Mouse (Mus musculus) limb, embryonic 11.5 days (tissue): ENCODE results near the gene Srrm1. TPM values are rescaled to one million over a fixed set of nuclear protein-coding genes. Genes with fewer than 3 reads are reported as not detected.

Experiments used
- ATAC-seq: fragments of 200-750 bp; cut with Nextera tagmentation; 2 replicates; pipeline ENCODE4 v1.8.0; 2017; ENCODE audit warnings: low read depth; ENCODE audit not compliant: insufficient number of reproducible peaks, low FRiP score, low TSS enrichment
- DNase-seq: peaks from one replicate; pipeline ENCODE4 v3.0.0-alpha.2; 2015; ENCODE audit warnings: low spot score
- H3K27ac ChIP-seq: fragments of 300-500 bp; sonication (generic); replicated peaks from 2 replicates; pipeline ENCODE4 v1.5.1; 2014; ENCODE audit warnings: low read depth, mild to moderate bottlenecking, low read length
- H3K27me3 ChIP-seq: fragments of 300-500 bp; sonication (generic); 2 replicates; pipeline ENCODE4 v1.6.1; 2014; ENCODE audit warnings: mild to moderate bottlenecking, low read length, mixed read lengths; ENCODE audit not compliant: control insufficient read depth, insufficient read depth
- H3K36me3 ChIP-seq: fragments of 300-500 bp; sonication (generic); 2 replicates; pipeline ENCODE4 v1.6.1; 2014; ENCODE audit warnings: mild to moderate bottlenecking, low read length, moderate library complexity, mixed read lengths; ENCODE audit not compliant: control insufficient read depth, insufficient read depth
- H3K4me1 ChIP-seq: fragments of 300-500 bp; sonication (generic); 2 replicates; pipeline ENCODE4 v1.6.1; 2014; ENCODE audit warnings: low read length, mixed read lengths; ENCODE audit not compliant: control insufficient read depth, insufficient read depth
- H3K4me2 ChIP-seq: fragments of 300-500 bp; sonication (generic); 2 replicates; pipeline ENCODE4 v1.6.1; 2014; ENCODE audit warnings: low read depth, mild to moderate bottlenecking, moderate library complexity; ENCODE audit not compliant: severe bottlenecking
- H3K4me3 ChIP-seq: fragments of 300-500 bp; sonication (generic); 2 replicates; pipeline ENCODE4 v1.5.1; 2014; ENCODE audit warnings: low read depth, low read length
- H3K9ac ChIP-seq: fragments of 300-500 bp; sonication (generic); 2 replicates; pipeline ENCODE4 v1.6.1; 2014; ENCODE audit warnings: mild to moderate bottlenecking, low read length
- H3K9me3 ChIP-seq: fragments of 300-500 bp; sonication (generic); 2 replicates; pipeline ENCODE4 v1.6.1; 2016; ENCODE audit warnings: low read length; ENCODE audit not compliant: control insufficient read depth
- WGBS: fragments of 180-500 bp; shearing (Covaris S2); extraction: QIAGEN DNeasy Blood & Tissue Kit; methylation state at CpG from one replicate; pipeline ENCODE4 v1.1.7; 2014; 5-methylcytosine and 5-hydroxymethylcytosine counted together
- polyA plus RNA-seq: library from polyadenylated mRNA; unstranded; fragments of >200 nt; fragmentation: Nextera tagmentation; extraction: Ambion mirVana; gene quantifications from 2 replicates; pipeline ENCODE4 v1.2.1, GENCODE M21; 2014

Gene Srrm1
- polyA plus RNA-seq, 1 experiment from 2014 or later, result 243 TPM

DNA sequence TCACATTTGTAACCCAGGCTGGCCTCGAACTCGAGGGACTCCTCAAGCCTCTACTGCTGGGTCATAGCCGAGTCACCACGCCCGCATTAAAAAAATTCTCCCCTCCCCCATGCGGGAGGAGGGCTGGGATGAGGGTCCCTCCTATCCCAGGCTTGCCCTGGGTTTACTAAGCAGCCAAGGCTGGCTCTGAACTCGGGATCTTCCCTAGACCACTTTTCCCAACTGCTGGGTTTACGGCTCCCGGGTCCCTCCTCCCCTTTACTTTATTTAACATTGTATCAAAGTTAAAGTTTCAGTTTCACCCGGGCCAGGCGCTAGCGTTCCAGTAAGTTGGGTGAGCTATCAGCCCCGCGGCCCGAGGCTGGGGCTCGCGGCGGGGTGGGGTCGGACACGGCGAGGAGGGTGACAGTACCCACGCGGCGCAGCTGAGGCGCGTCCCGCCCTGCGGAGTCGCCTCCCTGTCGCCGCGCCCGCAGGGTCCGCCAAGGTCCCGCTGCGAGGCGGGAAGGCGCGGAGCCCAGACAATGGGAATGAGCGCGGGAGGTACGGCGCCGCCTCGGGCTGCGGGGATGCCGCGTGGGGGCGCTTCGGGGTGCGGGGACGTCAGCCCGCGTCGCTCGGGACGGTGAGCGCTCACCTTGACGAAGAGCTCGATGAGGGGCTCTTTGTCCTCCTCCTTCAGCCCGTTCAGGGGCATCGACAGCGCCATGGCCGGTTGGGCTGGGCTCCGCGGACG lies 81.1 kb downstream of the Srrm1 start:
- Histone ChIP-seq H3K9ac (peak overlapping the region; percentile 99), H3K4me1 (peaks cover 30% of the 10 kb centered on the region), H3K27ac (peak overlapping the region; percentile 95), H3K36me3 (no peaks in the 10 kb centered on the region), H3K27me3 (no peaks in the 10 kb centered on the region), H3K4me3 (peak overlapping the region; percentile 95), H3K9me3 (no peaks in the 10 kb centered on the region), H3K4me2 (peak overlapping the region; percentile 54)
- ATAC-seq (peak; percentile 5; the same call in 1 of the 2 replicates), DNase-seq (peak; percentile 78)
- 0% methylated on average over 59 of the region's 67 CpGs for WGBS

DNA sequence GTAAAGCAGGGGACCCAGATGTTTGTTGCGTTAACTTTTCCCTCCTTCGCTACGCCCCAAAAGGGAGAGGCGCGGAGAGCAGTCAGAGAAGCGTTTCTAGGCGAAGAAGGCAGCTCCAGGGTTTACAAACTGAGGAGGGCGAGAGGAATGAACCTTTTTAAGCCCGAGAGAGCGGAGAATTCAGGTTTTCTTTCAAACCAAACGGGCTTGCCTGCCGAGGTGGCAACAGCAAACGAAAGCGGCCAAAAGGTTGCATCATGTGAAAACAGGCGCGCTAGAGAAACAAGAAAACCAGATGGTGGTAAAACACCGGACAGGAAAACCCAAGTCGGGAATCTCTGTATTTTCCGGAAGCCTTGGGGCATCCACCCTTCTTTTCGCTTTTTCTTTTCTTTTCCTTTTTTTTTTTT lies 81.7 kb downstream of the Srrm1 start:
- Histone ChIP-seq H3K4me2 (peak overlapping the region; percentile 54), H3K36me3 (no peaks in the 10 kb centered on the region), H3K27ac (peak overlapping the region; percentile 53; the same call in 1 of the 2 replicates), H3K9me3 (no peaks in the 10 kb centered on the region), H3K4me1 (peaks cover 30% of the 10 kb centered on the region), H3K27me3 (no peaks in the 10 kb centered on the region), H3K9ac (peak overlapping the region; percentile 99), H3K4me3 (peak overlapping the region; percentile 95)
- DNase-seq (peak; percentile 61), ATAC-seq (no peak)
- under 1% methylated on average over 20 of the region's 20 CpGs for WGBS

Other genes with a start within 250 kb of the Srrm1 start
- 0.57 and 0.61 TPM in 2 replicates for gene Runx3, start 232.7 kb downstream of the Srrm1 start, polyA plus RNA-seq
- 141 and 161 TPM in 2 replicates for gene Clic4, start 80.5 kb downstream of the Srrm1 start, polyA plus RNA-seq
- 0.30 and 0.64 TPM in 2 replicates for gene Ncmap, start 44.9 kb upstream of the Srrm1 start, polyA plus RNA-seq
- gene Rcan3, start 80.5 kb upstream of the Srrm1 start, polyA plus RNA-seq, result 7.1 and 9.6 TPM in 2 replicates
- gene Stpg1, start 141.5 kb upstream of the Srrm1 start, polyA plus RNA-seq, result 0.13 TPM in 1 of 2 replicates, not detected in the other
- 2.1 and 2.6 TPM in 2 replicates for gene Nipal3, start 141.7 kb upstream of the Srrm1 start, polyA plus RNA-seq
- gene Grhl3, start 220.3 kb upstream of the Srrm1 start, polyA plus RNA-seq, result 8.3 and 11.0 TPM in 2 replicates